Mouse (Mus musculus): ENCODE results near the gene Gpr18. TPM values are rescaled to one million over a fixed set of nuclear protein-coding genes. Genes with fewer than 3 reads are reported as not detected.
A peak's percentile ranks its signal among the peaks of the same experiment; 100 is the strongest.
"Not testable (repeated sequence)": the region's sequence is repeated elsewhere in the genome, so short reads cannot be mapped to it uniquely, and the experiment has no call there.

Gene Gpr18
- total RNA-seq, 2 experiments from 2014 or later: not detected

GRCm38 (mm10) chr14:121894511-121895135 lies 21.0 kb downstream of the Gpr18 start:
- no peak for DNase-seq (ENCODE audit: low spot score)

- DNase-seq (ENCODE audit: low spot score): no peak
These were observed 21.8 kb downstream of the Gpr18 start for GRCm38 (mm10) chr14:121893747-121894146.

- DNase-seq (ENCODE audit: low spot score): no peak
These were observed 31.3 kb downstream of the Gpr18 start for GRCm38 (mm10) chr14:121884150-121884797.

GRCm38 (mm10) chr14:121881211-121881610 lies 34.4 kb downstream of the Gpr18 start:
- DNase-seq (ENCODE audit: low spot score): no peak

GRCm38 (mm10) chr14:121879266-121879840 lies 36.2 kb downstream of the Gpr18 start:
- no peak for DNase-seq (ENCODE audit: low spot score)

- no peak for DNase-seq (ENCODE audit: low spot score)
These were observed 36.7 kb downstream of the Gpr18 start for GRCm38 (mm10) chr14:121878859-121879206.

GRCm38 (mm10) chr14:121878176-121878858 lies 37.3 kb downstream of the Gpr18 start, which contains the start of gene Ubac2:
Gene Ubac2 (plus strand): TSS chr14:121878620.
- peak; percentile 98 for DNase-seq (ENCODE audit: low spot score)

- no peak for DNase-seq (ENCODE audit: low spot score)
These were observed 37.9 kb downstream of the Gpr18 start for GRCm38 (mm10) chr14:121877640-121878039.

GRCm38 (mm10) chr14:121876860-121877259 lies 38.7 kb downstream of the Gpr18 start:
- no peak for DNase-seq (ENCODE audit: low spot score)

- DNase-seq (ENCODE audit: low spot score): not testable (repeated sequence)
These were observed 39.4 kb downstream of the Gpr18 start for GRCm38 (mm10) chr14:121876190-121876589.

GRCm38 (mm10) chr14:121873646-121874045 lies 41.9 kb downstream of the Gpr18 start:
- no peak for DNase-seq (ENCODE audit: low spot score)

GRCm38 (mm10) chr14:121873172-121873571 lies 42.4 kb downstream of the Gpr18 start:
- no peak for DNase-seq (ENCODE audit: low spot score)

- DNase-seq (ENCODE audit: low spot score): no peak
These were observed 42.8 kb downstream of the Gpr18 start for GRCm38 (mm10) chr14:121872760-121873159.

GRCm38 (mm10) chr14:121869111-121869510 lies 46.5 kb downstream of the Gpr18 start:
- DNase-seq (ENCODE audit: low spot score): no peak

- DNase-seq (ENCODE audit: low spot score): no peak
These were observed 49.0 kb downstream of the Gpr18 start for GRCm38 (mm10) chr14:121866574-121866973.

GRCm38 (mm10) chr14:121865162-121865561 lies 50.4 kb downstream of the Gpr18 start:
- peak; percentile 80 for DNase-seq (ENCODE audit: low spot score)

Other genes starting within 250 kb of the Gpr18 start
- 10 to 100 TPM; 13.4 to 14.2 TPM for gene Dock9, start 117.9 kb downstream of the Gpr18 start, total RNA-seq (2021)
- 10 to 100 TPM; 25.5 to 32.9 TPM for gene Ubac2, start 37.2 kb downstream of the Gpr18 start, total RNA-seq (2021)
- gene Gpr183, start 49.4 kb upstream of the Gpr18 start, total RNA-seq (2021): under 1 TPM in 1 of 2 experiments, not detected in 1; 0.40 TPM
- not detected for gene Timm8a2, start 118.9 kb upstream of the Gpr18 start, total RNA-seq (2021)
- gene Tm9sf2, start 191.3 kb upstream of the Gpr18 start, total RNA-seq (2021): 10 to 100 TPM; 64.4 to 65.5 TPM